Mouse (Mus musculus) cerebellum, adult 2 months (tissue): Measurements from ENCODE around the gene Zscan22. TPM values are rescaled to one million over a fixed set of nuclear protein-coding genes. Genes with fewer than 3 reads are reported as not detected.
A peak's percentile ranks its signal among the peaks of the same experiment; 100 is the strongest.
"Not testable (repeated sequence)": the region's sequence is repeated elsewhere in the genome, so short reads cannot be mapped to it uniquely, and the experiment has no call there.

Experiments
- DNase-seq, 2 experiments: peaks; one replicate each; pipeline ENCODE4 v3.0.0; 2021
- H3K27ac ChIP-seq: fragments of 200-500 bp; 2 replicates; pipeline ENCODE4 v1.5.1; 2012; ENCODE audit warnings: low read length, control low read depth, inconsistent platforms; ENCODE audit not compliant: insufficient read depth
- H3K27me3 ChIP-seq: fragments of 200-500 bp; 2 replicates; pipeline ENCODE4 v1.6.1; 2012; ENCODE audit warnings: inconsistent platforms, mild to moderate bottlenecking, low read length, moderate library complexity; ENCODE audit not compliant: control insufficient read depth, insufficient read depth
- H3K4me1 ChIP-seq: fragments of 200-500 bp; 2 replicates; pipeline ENCODE4 v1.6.1; 2011; ENCODE audit warnings: low read length; ENCODE audit not compliant: control insufficient read depth, insufficient read depth
- H3K4me3 ChIP-seq: fragments of 200-500 bp; replicated peaks from 2 replicates; pipeline ENCODE3; 2011; ENCODE audit warnings: mild to moderate bottlenecking, low read depth, low read length, control low read depth; ENCODE audit not compliant: insufficient read depth
- CTCF ChIP-seq: fragments of 200-500 bp; IDR thresholded peaks from 2 replicates; pipeline ENCODE4 v1.5.1; 2011; ENCODE audit warnings: low read depth, mild to moderate bottlenecking, control low read depth, low read length, moderate library complexity, borderline replicate concordance; ENCODE audit not compliant: insufficient read depth
- POLR2A ChIP-seq: fragments of 200-500 bp; IDR thresholded peaks from 2 replicates; pipeline ENCODE4 v1.6.1; 2011; ENCODE audit warnings: low read length, control low read depth, borderline replicate concordance; ENCODE audit not compliant: insufficient read depth
- WGBS: fragments of 180-500 bp; shearing (Covaris S2); methylation state at CpG from one replicate; pipeline ENCODE4 v1.1.7; 2018; 5-methylcytosine and 5-hydroxymethylcytosine counted together
- polyA plus RNA-seq: library from polyadenylated mRNA; depleted of rRNA; stranded (reverse); fragments of >200 nt; gene quantifications from 2 replicates; pipeline ENCODE4 v1.2.3, GENCODE M21; 2012; rRNA removed

Gene Zscan22
- polyA plus RNA-seq, result 13.1 and 14.0 TPM in 2 replicates

DNA sequence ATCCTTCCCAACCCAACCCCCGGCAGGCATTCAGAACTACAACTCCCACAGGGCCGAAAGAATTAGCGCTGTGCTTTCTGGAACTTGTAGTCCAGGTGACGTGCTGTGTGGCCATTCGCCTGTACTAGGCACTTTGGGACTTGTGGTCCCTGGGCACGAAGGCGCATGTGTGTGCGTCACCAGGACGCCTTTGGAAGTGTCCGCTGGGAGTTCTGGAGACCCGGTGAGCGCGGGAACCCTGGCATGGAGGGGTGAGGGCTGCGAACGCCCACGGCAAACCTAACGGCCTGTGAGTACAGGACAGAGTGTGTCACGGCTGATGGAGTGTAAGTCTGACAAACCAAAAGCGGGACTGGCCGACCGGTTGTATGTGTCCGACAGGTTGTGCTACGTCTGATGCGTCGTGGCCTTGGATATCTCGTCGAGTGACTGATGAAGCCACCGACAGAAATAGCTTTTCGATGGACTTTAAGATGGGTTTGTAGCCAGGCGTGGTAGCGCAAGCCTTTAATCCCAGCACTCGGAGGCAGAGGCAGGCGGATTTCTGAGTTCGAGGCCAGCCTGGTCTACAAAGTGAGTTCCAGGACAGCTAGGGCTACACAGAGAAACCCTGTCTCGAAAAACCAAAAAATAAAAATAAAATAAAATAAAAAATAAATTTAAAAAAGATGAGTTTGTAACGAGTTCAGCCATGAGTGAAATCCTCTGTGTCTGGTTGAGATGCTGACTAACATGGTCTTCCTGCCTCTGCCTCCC lies at the start of gene Zscan22:
Gene Zscan22 (plus strand): TSS at position 161 of the 756 bp plus-strand sequence.
- Histone ChIP-seq H3K4me1 (peaks cover 3% of the 10 kb centered on the region; the same call in 1 of the 2 replicates), H3K27me3 (no peaks in the 10 kb centered on the region), H3K4me3 (peak within 1 kb of the TSS; percentile 95), H3K27ac (no peak within 1 kb of the TSS)
- TF ChIP-seq CTCF (no peak), POLR2A (peak; percentile 58; the same call in 1 of the 2 replicates)
- 4% methylated on average over 36 of the region's 36 CpGs for WGBS
- DNase-seq, result peak; percentile 93 to 96

DNA sequence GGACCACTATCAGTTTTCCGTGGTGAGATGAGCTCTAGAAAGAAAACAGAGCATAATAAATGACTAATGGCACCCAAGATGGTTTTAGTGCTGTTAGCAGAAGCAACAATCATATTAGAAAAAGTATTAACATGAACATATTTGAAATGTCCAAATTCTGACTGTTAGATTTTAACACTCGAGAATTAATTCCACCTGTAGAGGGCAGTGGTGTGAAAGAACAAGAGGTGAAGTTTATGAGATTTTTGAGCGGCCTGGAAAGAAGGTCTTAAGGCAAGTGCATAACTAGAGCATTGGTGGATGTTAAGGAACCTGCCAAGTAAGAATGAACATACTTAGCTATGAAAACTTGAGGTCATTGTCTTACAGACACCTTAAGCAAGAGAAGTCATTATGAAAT lies 23.3 kb upstream of the Zscan22 start:
- Histone ChIP-seq H3K27me3 (no peaks in the 10 kb centered on the region), H3K27ac (no peak overlapping the region), H3K4me1 (no peaks in the 10 kb centered on the region), H3K4me3 (no peak overlapping the region)
- WGBS, result 20% methylated on average over 3 of the region's 3 CpGs
- DNase-seq, result no peak
- TF ChIP-seq CTCF (no peak), POLR2A (no peak)

DNA sequence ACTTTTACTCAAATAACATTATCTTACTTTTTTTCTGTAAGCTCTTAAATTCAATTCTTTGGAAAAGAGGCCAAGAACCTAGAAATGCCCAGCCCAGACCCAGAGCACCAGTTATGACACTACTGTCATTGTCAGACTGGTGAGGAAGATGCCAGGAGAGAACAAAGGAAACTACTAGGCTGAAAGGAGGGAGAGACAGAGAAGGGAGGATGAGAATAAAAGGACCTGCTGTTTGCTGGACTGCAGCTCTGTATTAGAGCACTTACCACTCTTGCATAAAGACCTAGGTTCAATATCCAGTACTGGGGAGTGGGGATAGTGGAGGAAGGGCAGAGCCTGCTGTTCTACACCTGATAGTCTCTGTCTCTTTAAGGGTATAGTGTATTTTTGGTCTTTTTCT lies 17.6 kb upstream of the Zscan22 start:
- TF ChIP-seq POLR2A (no peak), CTCF (no peak)
- Histone ChIP-seq H3K27me3 (no peaks in the 10 kb centered on the region), H3K27ac (no peak overlapping the region; the same call in 1 of the 2 replicates), H3K4me1 (peaks cover 6% of the 10 kb centered on the region; the same call in 1 of the 2 replicates), H3K4me3 (no peak overlapping the region)
- DNase-seq, result no peak

DNA sequence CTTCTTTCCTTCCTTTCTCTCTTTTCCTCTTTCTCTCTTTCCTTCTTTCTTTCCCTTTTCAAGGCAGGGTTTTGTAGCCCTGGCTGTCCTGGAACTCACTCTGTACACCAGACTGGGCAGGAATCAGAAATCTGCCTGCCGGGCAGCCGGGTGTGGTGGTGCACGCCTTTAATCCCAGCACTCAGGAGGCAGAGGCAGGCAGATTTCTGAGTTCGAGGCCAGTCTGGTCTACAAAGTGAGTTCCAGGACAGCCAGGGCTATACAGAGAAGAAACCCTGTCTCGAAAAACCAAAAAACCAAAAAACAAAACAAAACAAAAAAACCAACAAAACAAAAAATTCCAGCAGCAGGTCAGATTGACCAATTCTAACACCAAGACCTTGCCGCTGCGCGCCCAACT lies 17.1 kb upstream of the Zscan22 start:
- H3K4me1 ChIP-seq, DNase-seq, H3K27me3 ChIP-seq: not testable (repeated sequence)
- Histone ChIP-seq H3K27ac (peak overlapping the region; percentile 76), H3K4me3 (peak overlapping the region; percentile 95)
- 18% methylated on average over 8 of the region's 8 CpGs for WGBS

DNA sequence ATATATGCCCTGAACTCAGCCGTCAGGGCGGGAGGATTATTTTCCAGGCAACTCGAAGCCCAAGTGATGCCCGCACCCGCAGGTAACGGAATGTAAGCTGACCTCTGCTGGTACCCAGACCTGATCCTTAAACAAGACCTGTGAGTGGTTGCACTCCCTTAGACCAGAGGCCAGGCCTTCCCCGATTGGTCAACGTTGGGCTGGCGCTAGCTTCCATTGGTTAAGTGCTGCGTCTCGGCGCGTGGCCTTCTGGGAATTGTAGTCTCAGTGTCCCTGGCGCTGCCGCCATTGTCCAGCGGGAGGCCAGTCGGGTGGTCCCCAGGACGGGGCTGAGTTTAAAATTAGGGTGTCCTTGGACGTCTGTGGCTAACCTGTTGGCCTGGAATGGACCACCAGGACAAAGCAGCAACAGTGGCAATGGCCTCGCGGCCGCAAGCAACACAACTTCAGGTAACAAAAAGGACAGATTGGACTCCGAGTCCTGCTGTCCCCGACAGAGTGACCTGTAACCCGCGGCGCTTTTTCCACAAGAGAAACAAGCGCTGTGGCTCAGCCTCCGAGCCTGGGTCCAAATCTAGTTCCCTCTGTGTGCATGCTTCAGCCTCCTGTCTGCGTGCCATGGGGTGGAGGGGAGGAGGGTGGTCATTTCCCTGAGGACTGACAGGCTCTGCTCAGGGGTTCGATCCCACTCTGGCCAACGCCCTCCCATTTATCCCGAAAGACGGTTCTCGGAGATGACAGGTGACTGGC lies 16.5 kb upstream of the Zscan22 start, which contains the start of gene Zfp128:
Gene Zfp128 (plus strand): TSS at position 267 of the 750 bp plus-strand sequence.
- H3K27me3 ChIP-seq, result no peaks in the 10 kb centered on the region
- H3K27ac ChIP-seq, result peak within 1 kb of the TSS; percentile 76
- TF ChIP-seq CTCF, result 0 out of 2 replicates have a peak, but pooled peaks have one; percentile 10
- TF ChIP-seq POLR2A, result peak; percentile 92
- peak within 1 kb of the TSS; percentile 95 for H3K4me3 ChIP-seq
- H3K4me1 ChIP-seq, result peaks cover 6% of the 10 kb centered on the region; the same call in 1 of the 2 replicates
- WGBS, result under 1% methylated on average over 35 of the region's 35 CpGs
- peak; percentile 95 to 98 for DNase-seq

DNA sequence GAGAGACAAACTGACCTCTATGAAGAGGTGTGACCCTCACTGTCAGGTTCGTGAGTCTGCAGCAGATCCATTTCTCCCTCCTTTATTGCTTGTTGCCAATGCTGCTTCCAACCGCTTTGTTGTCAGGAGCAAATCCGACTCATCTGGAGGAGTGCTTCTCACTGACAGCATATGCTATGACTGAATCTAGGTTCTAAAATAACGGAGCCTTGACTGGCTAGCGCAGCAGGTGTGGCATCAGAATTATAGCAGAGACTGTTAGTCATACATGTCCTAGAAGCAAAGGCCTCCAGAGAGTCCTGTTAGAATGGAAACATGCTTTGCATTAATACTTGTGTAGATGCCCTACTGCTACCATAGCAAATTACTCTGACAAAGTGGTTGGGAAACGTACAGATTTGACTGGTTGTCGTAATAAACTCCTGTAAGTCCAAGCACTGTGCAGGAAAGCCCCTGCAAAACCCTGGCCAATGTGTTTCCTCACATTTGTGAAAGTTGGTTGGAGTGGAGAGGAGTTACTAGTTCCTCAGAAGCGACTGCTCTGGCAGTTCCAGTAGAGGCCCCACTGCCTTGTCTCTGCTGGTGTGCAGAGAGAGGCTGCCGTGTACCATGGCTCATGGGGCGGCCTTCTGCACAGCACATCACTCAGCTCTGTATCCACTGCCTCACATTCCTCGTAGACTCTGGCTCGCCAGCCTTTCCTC lies 10.9 kb upstream of the Zscan22 start:
- peaks cover 5% of the 10 kb centered on the region for H3K4me1 ChIP-seq
- no peak overlapping the region for H3K4me3 ChIP-seq
- no peaks in the 10 kb centered on the region for H3K27me3 ChIP-seq
- WGBS, result 91% methylated on average over 12 of the region's 12 CpGs
- TF ChIP-seq CTCF (no peak), POLR2A (no peak)
- DNase-seq, result no peak
- H3K27ac ChIP-seq, result no peak overlapping the region

DNA sequence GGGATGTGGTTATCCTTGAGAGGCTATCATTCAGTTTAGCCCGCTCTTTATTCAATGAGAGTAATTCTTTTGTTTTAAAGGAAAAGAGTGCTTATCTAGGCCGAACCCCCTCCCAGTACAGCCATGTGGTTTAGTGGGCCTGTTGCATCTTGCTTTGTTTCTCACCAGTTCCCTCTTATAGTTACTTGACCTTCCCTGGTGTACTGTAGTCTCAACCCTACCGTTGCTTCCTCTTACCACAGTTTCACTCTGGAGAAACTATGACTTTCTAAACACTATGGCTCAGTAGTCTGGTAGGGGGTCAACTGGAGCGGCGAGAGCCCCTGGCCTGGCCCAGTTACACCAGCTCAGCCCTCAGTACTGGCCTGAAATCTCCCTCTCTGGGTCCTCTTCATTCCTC lies 10.0 kb upstream of the Zscan22 start:
- no peak for DNase-seq
- H3K27me3 ChIP-seq, result no peaks in the 10 kb centered on the region
- H3K4me1 ChIP-seq, result no peaks in the 10 kb centered on the region; the same call in 1 of the 2 replicates
- H3K27ac ChIP-seq, result no peak overlapping the region
- TF ChIP-seq POLR2A, result no peak
- TF ChIP-seq CTCF, result no peak
- 95% methylated on average over 5 of the region's 5 CpGs for WGBS
- H3K4me3 ChIP-seq, result no peak overlapping the region
